Mouse (Mus musculus): Measurements from ENCODE around the gene Pcsk5. TPM values are rescaled to one million over a fixed set of nuclear protein-coding genes. Genes with fewer than 3 reads are reported as not detected.

Gene Pcsk5
- total and polyA plus RNA-seq, 3 experiments, result not detected

DNA sequence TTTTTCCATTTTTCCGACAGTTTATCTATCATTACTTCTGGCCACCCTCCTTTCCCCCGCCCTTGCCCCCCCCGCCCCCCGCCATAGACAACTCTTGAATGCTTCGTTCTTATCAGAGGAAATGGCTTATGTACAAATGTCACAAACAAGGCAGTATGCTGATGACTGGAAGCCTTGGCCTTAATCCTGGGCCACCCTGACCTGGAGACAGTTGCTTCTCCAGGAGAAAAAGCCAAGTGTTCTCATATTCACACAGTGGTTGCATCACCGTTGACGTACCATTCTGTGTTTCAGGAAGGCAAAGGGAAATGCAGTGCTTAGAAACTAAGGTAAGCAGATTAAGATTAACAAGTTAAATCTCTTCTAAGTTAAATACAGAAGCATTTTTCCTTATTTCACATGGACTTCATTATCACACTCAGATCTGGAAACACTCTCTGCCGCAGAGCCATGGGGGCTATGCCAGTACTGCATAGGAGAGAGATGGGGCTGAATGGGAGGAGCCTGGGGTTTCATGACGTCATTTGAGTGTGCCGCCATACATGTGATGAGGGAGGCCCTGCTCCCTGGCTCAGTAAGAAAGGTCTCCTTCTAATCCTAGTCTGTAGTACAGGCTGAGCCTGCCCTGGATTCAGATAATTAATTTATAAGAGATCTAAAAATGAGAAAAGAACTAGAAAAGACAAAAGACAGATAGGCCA, 48.7 kb downstream of the Pcsk5 start:
- no peaks in the 10 kb centered on the region for H3K36me3 ChIP-seq (replicated peaks in 1 of 2; ENCODE audit: control insufficient read depth in 1 of 2, insufficient read depth in 1 of 2, low read length in 1 of 2)
- H3K27me3 ChIP-seq (replicated peaks), result no peaks in the 10 kb centered on the region
- DNase-seq (ENCODE audit: extremely low read depth), result no peak
- no peaks in the 10 kb centered on the region for H3K4me1 ChIP-seq (ENCODE audit: control insufficient read depth in 1 of 2, insufficient read depth in 2 of 2)
- no peak overlapping the region for H3K4me3 ChIP-seq (replicated peaks in 1 of 3; ENCODE audit: low read depth in 2 of 3, low read length in 2 of 3, poor library complexity in 1 of 3)
- no peak overlapping the region for H3K9ac ChIP-seq (ENCODE audit: insufficient read depth, low read depth)
- dilution Hi-C loops (cut with MboI; ENCODE audit: extremely low pct_ligation_motif_present, extremely low pct_unique_long_range_greater_than_20kb, low sequenced_read_pairs) (no loop called here), in situ Hi-C loops (cut with MboI; ENCODE audit: low pct_ligation_motif_present, low pct_unique_long_range_greater_than_20kb, low sequenced_read_pairs) (no loop called here)
- no peak overlapping the region for H3K27ac ChIP-seq (ENCODE audit: insufficient read depth, low read depth)
- TF ChIP-seq HCFC1 (IDR thresholded peaks at IDR 0.05; ENCODE audit: low read depth, low read length) (no peak), JUN (IDR thresholded peaks at IDR 0.05; ENCODE audit: insufficient read depth, low read depth, low read length) (no peak), CHD2 (IDR thresholded peaks at IDR 0.05; ENCODE audit: low read length) (no peak), PAX5 (IDR thresholded peaks at IDR 0.05; ENCODE audit: low read length) (no peak), SIN3A (IDR thresholded peaks at IDR 0.05; ENCODE audit: low read length) (no peak), TBP (conservative IDR thresholded peaks at IDR 0.05; ENCODE audit: low read depth, low read length) (no peak), GABPA (IDR thresholded peaks at IDR 0.05; ENCODE audit: insufficient replicate concordance, low read depth, low read length) (no peak), NELFE (IDR thresholded peaks at IDR 0.05; ENCODE audit: low read depth, low read length) (no peak), ZC3H11A (IDR thresholded peaks at IDR 0.05; ENCODE audit: low read depth, low read length) (no peak), MXI1 (IDR thresholded peaks at IDR 0.05; ENCODE audit: low read depth, low read length) (no peak), EP300 (IDR thresholded peaks at IDR 0.05; ENCODE audit: low read length) (no peak), CHD1 (IDR thresholded peaks at IDR 0.05; ENCODE audit: low read depth, low read length) (no peak), SMC3 (IDR thresholded peaks at IDR 0.05; ENCODE audit: low read depth, low read length) (no peak), TCF12 (IDR thresholded peaks at IDR 0.05; ENCODE audit: low read depth, low read length) (no peak), RAD21 (IDR thresholded peaks at IDR 0.05; ENCODE audit: low read depth, low read length) (no peak), MAX (IDR thresholded peaks at IDR 0.05; ENCODE audit: low read length) (no peak)
- no peak overlapping the region for H3K4me2 ChIP-seq (ENCODE audit: insufficient read depth, low read depth, poor library complexity, severe bottlenecking)
- H3K9me3 ChIP-seq (replicated peaks; ENCODE audit: low read length), result no peaks in the 10 kb centered on the region
- no peaks in the 10 kb centered on the region for H3K79me2 ChIP-seq (replicated peaks; ENCODE audit: control insufficient read depth, extremely low read depth, insufficient read depth, poor library complexity, severe bottlenecking)

GRCm38 (mm10) chr19:17786744-17787143, 50.7 kb downstream of the Pcsk5 start:
- DNase-seq (ENCODE audit: extremely low read depth), result no peak
- Histone ChIP-seq H3K9me3 (replicated peaks; ENCODE audit: low read length) (no peaks in the 10 kb centered on the region), H3K27me3 (replicated peaks) (no peaks in the 10 kb centered on the region), H3K79me2 (replicated peaks; ENCODE audit: control insufficient read depth, extremely low read depth, insufficient read depth, poor library complexity, severe bottlenecking) (no peaks in the 10 kb centered on the region), H3K4me2 (ENCODE audit: insufficient read depth, low read depth, poor library complexity, severe bottlenecking) (no peak overlapping the region), H3K4me1 (ENCODE audit: control insufficient read depth in 1 of 2, insufficient read depth in 2 of 2) (no peaks in the 10 kb centered on the region), H3K36me3 (replicated peaks in 1 of 2; ENCODE audit: control insufficient read depth in 1 of 2, insufficient read depth in 1 of 2, low read length in 1 of 2) (no peaks in the 10 kb centered on the region), H3K4me3 (replicated peaks in 1 of 3; ENCODE audit: low read depth in 2 of 3, low read length in 2 of 3, poor library complexity in 1 of 3) (no peak overlapping the region), H3K27ac (ENCODE audit: insufficient read depth, low read depth) (no peak overlapping the region), H3K9ac (ENCODE audit: insufficient read depth, low read depth) (no peak overlapping the region)
- in situ Hi-C loops (cut with MboI; ENCODE audit: low pct_ligation_motif_present, low pct_unique_long_range_greater_than_20kb, low sequenced_read_pairs), result no loop called here
- dilution Hi-C loops (cut with MboI; ENCODE audit: extremely low pct_ligation_motif_present, extremely low pct_unique_long_range_greater_than_20kb, low sequenced_read_pairs), result no loop called here
- no peak for TF ChIP-seq CHD1 (IDR thresholded peaks at IDR 0.05; ENCODE audit: low read depth, low read length)
- TF ChIP-seq SIN3A (IDR thresholded peaks at IDR 0.05; ENCODE audit: low read length), result no peak
- TF ChIP-seq MAX (IDR thresholded peaks at IDR 0.05; ENCODE audit: low read length), result no peak
- no peak for TF ChIP-seq CHD2 (IDR thresholded peaks at IDR 0.05; ENCODE audit: low read length)
- no peak for TF ChIP-seq ZKSCAN1 (IDR thresholded peaks at IDR 0.05; ENCODE audit: borderline replicate concordance, low read depth, low read length)
- no peak for TF ChIP-seq MEF2A (IDR thresholded peaks at IDR 0.05; ENCODE audit: borderline replicate concordance, low read depth, low read length)
